Mouse (Mus musculus) megakaryocyte, adult 5-6 weeks (primary cell): ENCODE measurements at regions not wholly inside any gene's neighbourhood (a gene's known extent, or its start where the extent isn't known, plus 50 kb on each side); places are given as distances from the start of the nearest gene placed in this dataset.
"Not testable (repeated sequence)": the region's sequence is repeated elsewhere in the genome, so short reads cannot be mapped to it uniquely, and the experiment has no call there.

Experiments used
- ATAC-seq: 2 replicates; pipeline ENCODE4 v1.8.0; 2016; ENCODE audit warnings: mild to moderate bottlenecking, inconsistent platforms; ENCODE audit not compliant: poor library complexity, severe bottlenecking

DNA sequence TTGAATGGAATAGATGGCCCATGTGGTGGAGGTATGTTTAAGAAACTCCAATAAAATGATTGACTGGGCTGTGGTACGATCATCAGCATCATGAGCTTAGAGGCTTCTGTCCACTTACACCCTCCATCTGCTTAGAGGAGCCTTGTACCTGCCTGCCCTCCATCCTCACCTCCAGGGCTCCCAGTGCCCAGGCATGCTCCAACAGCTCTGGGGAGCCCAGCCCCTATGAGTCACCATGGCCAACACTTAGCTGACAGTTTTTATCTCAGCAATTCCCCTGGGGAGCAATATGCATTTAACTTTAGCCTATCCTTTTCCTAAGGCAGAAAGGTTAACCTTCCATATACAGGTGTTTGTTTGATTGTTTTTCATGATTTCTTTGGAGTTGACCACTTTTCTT, 174.3 kb upstream of the Plxna2 start:
- no peak for ATAC-seq

DNA sequence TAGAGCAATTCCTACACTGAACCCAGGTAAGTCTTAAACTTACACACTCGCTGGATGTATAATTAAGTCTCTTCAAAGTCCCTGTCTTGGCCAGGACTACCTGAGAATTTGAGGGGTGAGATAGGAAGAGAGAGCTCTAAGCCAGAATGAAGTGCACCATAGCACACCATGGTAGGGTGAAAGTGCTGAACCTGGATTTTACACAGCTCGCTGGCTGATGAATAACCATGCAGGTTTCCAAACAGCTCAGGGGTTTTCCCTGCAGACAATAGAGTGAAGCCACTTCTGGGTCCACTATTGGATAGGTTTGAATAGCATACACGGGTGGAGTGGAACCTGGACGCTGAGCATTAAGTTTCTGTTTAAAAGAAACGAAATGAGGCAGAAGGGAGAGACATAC, 180.7 kb upstream of the Plxna2 start:
- ATAC-seq, result no peak

DNA sequence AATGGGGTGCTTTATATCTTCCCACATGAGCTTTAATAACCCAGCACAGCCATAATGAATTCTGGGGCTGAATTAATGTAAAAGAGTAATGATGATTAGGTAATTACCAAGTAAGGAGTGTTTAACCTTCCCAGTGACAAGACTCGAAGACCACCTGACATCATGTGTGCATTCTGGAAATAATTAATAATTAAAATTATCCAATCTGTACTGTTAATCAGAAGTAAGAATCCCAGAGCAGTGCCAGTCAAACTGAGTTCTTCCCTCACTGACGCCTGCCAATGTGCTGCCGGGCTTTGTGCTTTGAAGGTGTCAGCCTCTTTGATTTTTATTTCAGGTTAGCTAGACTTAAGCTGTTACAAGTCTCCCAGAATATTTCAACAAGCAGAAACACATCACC, 183.0 kb upstream of the Plxna2 start:
- no peak for ATAC-seq

DNA sequence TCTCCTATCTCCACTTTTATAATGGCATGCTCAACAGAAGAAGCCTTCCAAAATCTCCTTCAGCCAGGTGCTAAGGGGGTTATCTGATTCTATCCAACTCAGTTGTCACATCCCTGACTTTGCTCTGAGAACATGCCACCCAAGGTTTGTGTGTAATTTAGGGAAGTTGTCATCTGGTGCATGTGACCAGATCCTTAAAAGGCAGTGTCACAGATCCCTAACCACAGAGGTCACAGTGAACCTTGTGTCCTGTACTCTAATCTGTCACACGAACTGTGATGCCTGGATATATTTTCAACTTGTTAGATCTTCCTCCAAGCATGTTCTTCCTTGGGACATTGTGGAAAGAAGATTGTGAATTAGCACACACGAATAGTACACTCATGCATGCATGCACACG, 189.4 kb upstream of the Plxna2 start:
- peak; percentile 45 for ATAC-seq

DNA sequence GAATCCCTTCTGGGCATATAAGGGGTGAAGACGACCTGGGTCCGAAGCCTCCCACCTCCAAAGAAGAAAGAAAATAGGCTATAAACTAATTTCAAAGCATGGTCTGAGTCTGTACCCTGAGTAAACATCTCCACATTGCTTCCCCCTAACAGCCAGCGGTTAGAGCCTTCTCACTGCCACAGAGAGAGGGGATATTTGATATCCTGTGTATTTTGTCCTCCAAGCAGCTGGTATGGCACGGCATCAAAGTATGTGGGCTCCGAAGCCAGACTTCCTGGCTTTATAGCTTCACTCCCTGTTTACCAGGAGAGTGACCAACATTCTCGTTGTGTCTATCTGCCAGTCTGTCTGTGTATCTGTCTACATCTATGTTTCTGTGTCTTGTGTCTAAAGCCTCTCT, 191.7 kb upstream of the Plxna2 start:
- ATAC-seq, result no peak

DNA sequence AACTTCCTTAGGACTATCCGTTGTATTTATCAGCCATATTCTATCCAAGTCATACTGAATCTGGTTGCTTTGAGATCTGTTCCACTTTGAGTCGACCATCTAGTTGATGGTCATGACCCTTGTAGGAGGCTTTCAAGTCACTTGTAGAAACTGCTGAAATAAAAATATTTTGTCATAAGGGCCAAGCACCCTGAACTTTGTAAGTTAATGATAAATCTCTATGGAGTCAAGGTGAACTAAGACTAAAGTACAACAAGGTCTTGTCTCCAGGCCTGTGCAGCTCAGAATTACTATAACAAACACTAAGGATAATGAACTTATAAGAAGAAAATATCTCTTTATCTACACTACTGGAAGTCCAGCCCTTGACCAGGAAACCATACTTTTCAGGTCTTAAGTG, 193.8 kb upstream of the Plxna2 start:
- no peak for ATAC-seq

DNA sequence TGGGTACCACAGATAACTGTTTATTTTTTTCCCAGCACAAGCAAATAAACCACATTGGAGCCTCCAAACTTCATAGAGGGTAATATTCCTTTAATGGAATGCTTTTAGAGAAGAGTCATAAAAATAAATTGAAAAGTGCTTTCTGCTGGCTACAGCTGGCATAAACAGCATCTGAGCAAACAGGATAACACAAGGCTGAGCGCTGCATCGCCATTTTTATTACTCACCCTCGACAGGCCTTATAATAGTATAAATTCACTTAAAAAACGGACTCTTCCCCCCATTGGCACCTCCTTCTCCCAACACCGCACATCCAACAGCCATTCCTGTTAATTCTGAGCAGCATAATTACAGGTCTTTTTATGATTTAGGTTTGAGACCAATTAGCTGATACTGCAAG, 205.8 kb upstream of the Plxna2 start:
- no peak for ATAC-seq

DNA sequence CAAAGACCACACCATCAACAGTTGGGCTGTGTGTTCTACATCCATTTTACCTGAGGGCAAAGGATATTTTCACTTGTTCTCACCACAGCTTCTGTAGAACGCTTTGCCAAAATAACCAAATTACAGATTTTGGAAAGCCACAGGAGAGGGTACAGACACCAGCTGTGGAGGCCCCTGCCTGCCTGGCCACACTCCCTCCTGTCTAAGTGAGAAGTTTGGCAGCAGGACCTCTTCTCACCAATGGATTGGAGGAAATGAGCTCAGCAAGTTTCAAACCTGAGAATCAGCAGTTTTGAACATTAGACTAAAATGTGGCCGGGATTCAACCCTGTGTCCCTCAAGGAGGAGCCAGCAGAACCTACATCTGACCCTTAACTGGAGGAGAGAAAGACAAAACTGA, 206.2 kb upstream of the Plxna2 start:
- ATAC-seq, result no peak

DNA sequence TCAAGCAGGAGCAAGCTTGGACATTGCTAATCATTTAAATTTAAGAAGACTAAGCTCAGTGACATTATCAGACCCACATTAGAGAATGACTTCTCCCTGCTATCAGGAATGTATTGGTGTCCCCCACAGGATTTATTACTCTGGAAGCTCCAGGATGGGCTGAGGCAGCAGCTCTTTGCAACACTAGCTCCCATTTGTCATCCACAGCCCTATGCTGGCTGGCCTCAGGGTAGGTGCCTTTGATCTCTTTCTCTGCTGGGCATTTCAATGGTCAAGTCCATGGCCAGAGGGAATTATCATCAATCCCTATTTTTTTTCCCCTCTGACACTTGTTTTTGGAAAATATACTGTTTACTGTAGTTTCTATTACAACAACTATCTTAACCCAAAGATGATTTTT, 218.7 kb upstream of the Plxna2 start:
- ATAC-seq, result no peak

DNA sequence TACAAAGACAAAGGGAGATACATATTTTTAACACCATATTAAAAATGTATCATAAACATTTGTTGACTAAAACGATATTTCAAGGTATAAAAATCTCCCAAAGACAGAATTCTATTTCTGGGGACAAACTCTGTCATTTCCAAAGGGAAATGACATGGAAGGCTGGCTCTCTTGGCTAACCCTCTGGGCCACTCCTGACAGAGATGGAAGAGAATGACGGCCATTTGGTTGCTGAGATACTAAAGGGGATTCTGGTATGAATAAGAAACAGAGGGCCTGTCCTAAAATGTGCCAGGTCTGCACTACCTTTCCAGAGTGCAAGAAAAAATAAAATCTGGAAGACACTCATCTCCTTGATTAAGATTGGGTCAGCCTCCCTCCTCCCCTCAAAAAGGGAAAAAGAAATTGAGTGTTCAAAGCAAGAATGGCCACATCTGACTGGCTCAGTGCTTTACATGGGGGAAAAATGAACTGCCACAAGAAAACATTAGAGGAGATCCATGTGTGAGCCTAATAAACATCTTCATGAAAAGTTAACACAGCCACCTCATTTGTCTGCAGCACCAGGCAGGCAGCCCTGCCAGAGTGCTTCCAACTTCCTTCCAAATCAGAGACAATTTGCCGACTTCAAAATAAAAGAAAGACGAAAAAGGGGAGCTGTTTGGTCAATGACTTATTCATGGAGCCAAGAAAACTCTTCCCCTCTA, 221.1 kb upstream of the Plxna2 start:
- ATAC-seq, result no peak

DNA sequence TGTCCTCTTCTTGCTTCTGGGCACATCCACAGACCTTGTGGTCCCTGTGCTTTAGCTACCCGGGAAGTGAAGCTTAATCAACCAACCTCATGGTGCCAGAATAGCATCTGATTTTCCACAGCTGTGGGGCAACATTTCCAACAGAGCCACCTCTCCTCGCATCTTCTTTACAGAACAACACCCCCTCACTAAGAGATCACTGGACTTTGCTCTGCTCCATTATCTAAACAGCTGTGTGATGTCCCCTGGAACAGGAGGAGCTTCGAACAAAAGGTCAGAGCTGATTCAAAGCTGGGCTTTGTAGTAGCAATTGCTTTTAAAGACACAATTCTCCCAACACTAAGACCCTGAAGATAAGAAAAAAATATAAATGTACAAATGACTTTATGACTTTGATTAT, 224.3 kb upstream of the Plxna2 start:
- no peak for ATAC-seq

DNA sequence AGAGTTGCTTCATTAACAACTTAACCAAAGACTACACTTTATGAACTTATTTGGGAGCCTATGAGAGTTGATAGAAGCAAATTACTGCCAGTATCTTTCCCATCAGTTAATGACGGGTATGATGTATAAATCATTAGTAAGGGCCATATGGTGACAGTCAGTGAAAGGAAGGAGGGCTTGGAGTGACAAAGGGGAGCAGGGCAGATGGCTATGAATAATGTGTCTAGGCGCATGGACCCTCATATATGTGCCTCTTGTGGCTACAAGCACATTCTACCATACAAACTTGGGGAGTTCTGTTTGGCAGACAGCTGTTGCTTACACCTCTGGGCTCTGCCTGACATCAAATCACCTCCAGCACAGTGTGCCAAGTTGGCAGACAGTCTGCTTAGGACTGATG, 227.8 kb upstream of the Plxna2 start:
- ATAC-seq, result no peak

DNA sequence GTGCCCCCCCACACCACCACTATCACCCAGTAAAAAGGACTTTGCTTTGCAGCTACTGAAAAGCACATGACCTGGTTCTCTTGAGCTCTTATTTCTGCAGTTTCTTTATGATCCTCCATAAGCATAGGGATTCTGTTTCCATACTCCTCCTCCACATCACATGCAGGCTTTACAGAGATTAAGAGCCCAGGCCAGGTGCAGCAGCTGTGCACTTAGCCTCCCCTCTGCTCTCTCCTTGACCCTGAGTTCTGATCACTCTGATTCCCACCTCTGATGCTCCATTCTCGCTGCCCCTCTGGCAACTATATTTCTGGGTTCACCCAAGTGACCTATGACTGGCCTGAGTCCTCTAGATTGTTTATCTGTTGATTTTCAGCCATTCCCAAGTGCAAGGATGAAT, 239.9 kb upstream of the Plxna2 start:
- no peak for ATAC-seq

GRCm38 (mm10) chr1:194373511-194373910, 244.5 kb upstream of the Plxna2 start:
- ATAC-seq, result not testable (repeated sequence)

GRCm38 (mm10) chr1:194363917-194364316, 254.1 kb upstream of the Plxna2 start:
- ATAC-seq, result no peak

DNA sequence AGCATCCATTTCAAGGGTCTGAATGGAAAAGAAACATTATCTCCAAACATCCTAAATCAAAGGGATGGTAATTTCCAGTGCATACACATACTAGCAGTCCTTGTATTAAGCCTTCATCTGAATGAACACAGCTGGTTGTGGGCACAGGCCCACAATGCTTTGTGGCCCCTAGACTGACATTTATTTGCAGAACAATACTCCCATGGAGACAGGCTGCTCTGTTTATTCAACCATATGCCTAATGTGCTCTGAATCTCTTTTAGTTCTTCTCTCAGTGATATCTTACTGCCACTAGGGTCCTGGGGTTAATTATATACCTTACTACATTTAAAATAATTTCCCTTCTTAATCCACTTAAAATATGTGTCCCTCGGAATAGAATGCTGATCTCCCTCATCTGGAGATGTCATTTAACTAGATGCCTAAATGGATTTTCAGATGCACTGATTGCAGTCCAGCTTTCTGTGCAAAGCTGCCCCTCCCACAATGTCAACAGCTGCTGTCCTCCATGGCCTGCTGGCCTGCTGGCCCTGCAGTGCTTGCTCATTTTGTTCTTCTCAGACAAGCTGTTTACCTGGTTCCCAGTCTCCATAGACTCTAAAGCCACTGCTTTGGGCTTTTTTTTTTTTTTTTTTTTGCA, 254.8 kb upstream of the Plxna2 start:
- no peak for ATAC-seq

- no peak for ATAC-seq
These were observed 255.7 kb upstream of the Plxna2 start for GRCm38 (mm10) chr1:194362298-194362697.

- ATAC-seq, result no peak
These were observed 256.7 kb upstream of the Plxna2 start for GRCm38 (mm10) chr1:194361316-194361715.

GRCm38 (mm10) chr1:194354332-194355120, 263.5 kb upstream of the Plxna2 start:
- ATAC-seq, result no peak

- ATAC-seq, result no peak
These were observed 272.5 kb upstream of the Plxna2 start for GRCm38 (mm10) chr1:194345304-194346033.

- ATAC-seq, result no peak
These were observed 275.4 kb upstream of the Plxna2 start for GRCm38 (mm10) chr1:194342568-194342967.
